Mouse (Mus musculus): Measurements from ENCODE around the gene Rabl6. TPM values are rescaled to one million over a fixed set of nuclear protein-coding genes. Genes with fewer than 3 reads are reported as not detected.

Gene Rabl6
- total RNA-seq (2021), result 100 to 1,000 TPM; 117 to 118 TPM
- long read RNA-seq, experiment 1, transcript Rabl6-201 (15 exons, 3,230 nt), result major isoform, 73 of 116 reads
- long read RNA-seq, experiment 1, partial matches to known transcripts, result 22 of 116 reads
- long read RNA-seq, experiment 1, other reads (novel, unspliced or antisense), result 20 of 116 reads
- long read RNA-seq, experiment 2, transcript Rabl6-201 (15 exons, 3,230 nt), result major isoform, 71 of 108 reads
- long read RNA-seq, experiment 2, partial matches to known transcripts, result 14 of 108 reads
- long read RNA-seq, experiment 2, other reads (novel, unspliced or antisense), result 23 of 108 reads

- intact Hi-C loops (cut with DNase I), result no loop called here
- DNase-seq (ENCODE audit: low spot score in 2 of 2), result peak; percentile 89 to 91
These were observed at the start of gene Rabl6 for GRCm38 (mm10) chr2:25607761-25608622. TSS of gene Rabl6 (minus strand) at chr2:25608521.

DNA sequence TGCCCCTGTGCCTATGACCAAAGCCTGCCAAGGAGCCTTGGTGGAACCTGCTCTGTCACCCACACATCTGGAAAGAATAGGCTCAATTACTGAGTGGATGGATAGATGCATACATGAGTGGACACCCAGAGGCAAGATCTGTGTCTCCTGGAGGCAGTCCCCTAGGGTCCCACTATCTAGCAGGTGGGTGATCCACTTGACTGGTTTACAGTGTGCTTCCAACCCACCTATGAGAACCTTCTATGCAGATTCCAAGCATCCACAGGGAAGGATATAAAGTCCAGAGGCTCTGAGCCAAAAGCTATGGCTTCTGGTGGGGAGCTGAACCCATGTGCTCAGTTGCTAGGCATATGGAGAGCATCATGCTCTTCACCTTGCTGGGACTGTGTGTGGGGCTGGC, 49.3 kb upstream of the Rabl6 start, which contains the start of gene Lcn5:
Lcn5 (plus strand) TSS at position 301 of the 400 bp plus-strand sequence.
- intact Hi-C loops (cut with DNase I), result no loop called here
- DNase-seq (ENCODE audit: low spot score in 2 of 2), result no peak

- intact Hi-C loops (cut with DNase I), result no loop called here
- DNase-seq (ENCODE audit: low spot score in 2 of 2), result no peak
These were observed 48.9 kb upstream of the Rabl6 start for GRCm38 (mm10) chr2:25657246-25657645.

- peak; percentile 12 to 20 for DNase-seq (ENCODE audit: low spot score in 2 of 2)
- intact Hi-C loops (cut with DNase I), result no loop called here
These were observed 48.4 kb upstream of the Rabl6 start for GRCm38 (mm10) chr2:25656691-25657090.

GRCm38 (mm10) chr2:25654502-25654901, 46.2 kb upstream of the Rabl6 start:
- no peak for DNase-seq (ENCODE audit: low spot score in 2 of 2)
- intact Hi-C loops (cut with DNase I), result no loop called here

DNA sequence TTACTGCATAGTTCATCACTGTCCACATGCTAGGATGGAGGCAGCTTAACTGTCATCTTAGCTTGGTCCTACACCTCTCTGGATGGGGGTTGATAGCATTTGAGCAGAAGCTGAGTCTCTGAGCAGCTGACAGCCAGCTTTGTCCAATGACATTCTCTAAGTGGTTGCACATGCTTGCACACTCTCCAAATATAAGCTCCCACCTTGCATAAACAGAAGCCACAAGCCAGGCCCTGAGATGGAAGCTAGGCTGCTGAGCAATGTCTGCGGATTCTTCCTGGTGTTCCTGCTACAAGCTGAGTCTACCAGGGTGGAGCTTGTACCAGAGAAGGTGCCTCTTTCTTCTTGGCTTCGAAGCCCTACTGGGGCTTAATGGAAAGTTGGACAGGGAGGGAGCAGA, 44.6 kb upstream of the Rabl6 start, which contains the start of gene Lcn8:
Lcn8 (plus strand) TSS at position 219 of the 400 bp plus-strand sequence.
- no peak for DNase-seq (ENCODE audit: low spot score in 2 of 2)
- intact Hi-C loops (cut with DNase I), result no loop called here

GRCm38 (mm10) chr2:25639890-25640289, 31.6 kb upstream of the Rabl6 start:
- DNase-seq (ENCODE audit: low spot score in 2 of 2), result peak; percentile 40 to 63
- intact Hi-C loops (cut with DNase I), result no loop called here

GRCm38 (mm10) chr2:25634046-25634445, 25.7 kb upstream of the Rabl6 start:
- no peak for DNase-seq (ENCODE audit: low spot score in 2 of 2)
- intact Hi-C loops (cut with DNase I), result no loop called here

- DNase-seq (ENCODE audit: low spot score in 2 of 2), result no peak
- intact Hi-C loops (cut with DNase I), result no loop called here
These were observed 25.3 kb upstream of the Rabl6 start for GRCm38 (mm10) chr2:25633616-25634015.

DNA sequence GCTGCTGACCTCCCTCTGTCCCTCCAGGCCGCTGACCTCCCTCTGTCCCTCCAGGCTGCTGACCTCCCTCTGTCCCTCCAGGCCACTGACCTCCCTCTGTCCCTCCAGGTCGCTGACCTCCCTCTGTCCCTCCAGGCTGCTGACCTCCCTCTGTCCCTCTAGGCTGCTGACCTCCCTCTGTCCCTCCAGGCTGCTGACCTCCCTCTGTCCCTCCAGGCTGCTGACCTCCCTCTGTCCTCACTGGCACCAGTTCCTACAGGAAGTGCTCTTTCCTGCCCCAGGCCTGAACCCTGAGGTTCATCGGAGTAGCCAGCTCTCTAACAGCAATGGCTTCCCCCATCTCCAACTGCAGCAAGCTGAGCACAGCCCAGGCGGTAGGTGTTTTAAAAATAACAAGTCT, 20.4 kb upstream of the Rabl6 start:
- no peak for DNase-seq (ENCODE audit: low spot score in 2 of 2)
- intact Hi-C loops (cut with DNase I), result no loop called here

GRCm38 (mm10) chr2:25627811-25628210, 19.5 kb upstream of the Rabl6 start, which contains the start of gene Fcna:
TSS of gene Fcna (minus strand) at chr2:25628030.
- DNase-seq (ENCODE audit: low spot score in 2 of 2), result no peak
- intact Hi-C loops (cut with DNase I), result no loop called here

DNA sequence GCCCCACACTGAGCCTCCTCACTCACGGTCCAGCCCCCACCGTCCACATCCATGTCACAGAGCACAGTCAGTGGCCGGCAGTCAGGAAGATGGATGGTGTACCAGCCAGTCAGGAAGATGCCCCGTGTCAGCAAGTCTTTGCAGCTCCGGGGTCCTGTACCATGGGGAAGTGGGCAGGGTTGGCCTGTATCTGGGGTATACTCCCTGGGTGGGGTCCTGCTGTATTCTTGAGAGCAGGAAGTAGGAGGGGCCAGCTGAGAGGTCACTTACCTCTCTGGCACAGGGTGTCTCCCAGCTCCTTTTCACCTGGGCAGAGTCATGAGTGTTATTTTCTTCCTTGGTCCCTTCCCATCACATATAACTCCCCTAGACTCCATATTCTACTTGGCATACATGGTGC, 17.7 kb upstream of the Rabl6 start:
- intact Hi-C loops (cut with DNase I), result no loop called here
- DNase-seq (ENCODE audit: low spot score in 2 of 2), result no peak

DNA sequence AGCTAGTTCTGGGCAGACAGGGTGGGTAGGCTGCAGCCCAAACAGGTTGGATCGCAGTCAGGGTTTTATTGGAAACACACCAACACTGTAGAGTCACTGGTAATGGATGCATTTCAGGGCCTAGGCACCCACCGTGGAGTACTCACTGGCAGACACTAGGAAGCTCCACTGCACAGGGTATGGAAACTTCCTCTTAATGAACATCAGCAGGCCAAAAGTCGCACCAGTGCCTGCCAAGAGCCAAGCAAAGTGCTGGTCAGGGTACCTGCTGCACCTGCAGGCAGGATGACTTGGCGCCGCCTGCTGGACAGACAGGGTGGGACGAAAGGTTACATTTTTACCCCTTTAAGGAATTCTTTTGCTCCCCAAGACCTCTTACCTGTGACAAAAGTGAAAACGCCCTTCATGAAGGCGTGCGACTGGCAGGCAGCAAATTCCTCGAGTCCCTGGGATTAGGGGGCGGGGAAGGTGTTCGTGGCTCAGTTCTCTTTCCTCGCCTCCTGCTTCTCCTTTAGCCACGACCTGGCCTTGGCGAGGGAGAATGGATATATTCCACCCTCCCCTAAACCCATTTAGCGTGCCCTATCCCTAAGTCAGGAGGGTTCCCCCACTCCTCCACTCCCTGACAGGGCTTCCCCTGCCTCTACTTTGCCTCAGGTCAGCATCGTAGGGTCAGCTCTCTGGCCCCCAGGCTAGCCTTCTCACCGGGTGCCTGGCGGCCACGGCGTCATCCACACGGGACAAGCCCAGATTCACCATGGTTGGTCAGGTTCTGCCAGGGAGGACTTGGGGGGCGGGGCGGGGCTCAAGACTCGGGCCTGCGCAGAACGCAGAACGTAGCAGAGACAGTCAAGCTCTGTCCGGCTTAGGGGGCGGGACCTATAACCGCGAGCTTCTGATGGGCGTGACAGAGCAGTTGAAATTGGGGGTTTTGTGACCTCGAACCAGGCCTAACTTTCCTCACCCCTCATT, 13.2 kb upstream of the Rabl6 start, which contains the start of gene Tmem141:
Tmem141 (minus strand) TSS at position 777 of the 972 bp plus-strand sequence.
- intact Hi-C loops (cut with DNase I), result no loop called here
- DNase-seq (ENCODE audit: low spot score in 2 of 2), result peak; percentile 85 to 89

DNA sequence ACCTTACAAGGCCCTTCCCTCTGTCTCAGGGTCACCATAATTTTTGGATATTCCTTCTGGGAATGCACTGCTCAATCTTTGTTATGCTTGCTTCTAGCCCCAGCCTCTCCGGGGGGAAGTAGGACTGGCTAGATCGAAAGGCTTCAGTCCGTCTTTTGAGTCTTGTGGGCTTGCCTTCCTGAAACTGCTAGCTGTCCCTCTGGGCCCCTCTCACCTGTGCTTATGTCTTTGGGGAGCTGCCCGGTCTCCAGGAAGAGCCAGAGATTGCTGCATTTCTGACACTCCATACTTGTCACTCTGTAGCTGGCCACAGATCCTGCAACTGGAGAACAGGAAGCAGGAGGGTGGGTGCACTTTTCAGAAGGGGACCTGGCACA, 12.5 kb upstream of the Rabl6 start:
- intact Hi-C loops (cut with DNase I), result no loop called here
- DNase-seq (ENCODE audit: low spot score in 2 of 2), result no peak

- no peak for DNase-seq (ENCODE audit: low spot score in 2 of 2)
These were observed 12.1 kb upstream of the Rabl6 start for GRCm38 (mm10) chr2:25620386-25620785.

GRCm38 (mm10) chr2:25617578-25617977, 9.3 kb upstream of the Rabl6 start, which contains the start of gene Ccdc183:
TSS of gene Ccdc183 (minus strand) at chr2:25617678.
- DNase-seq (ENCODE audit: low spot score in 2 of 2), result no peak
- intact Hi-C loops (cut with DNase I), result no loop called here

More at GRCm38 (mm10) chr2:25620386-25620785, 12.1 kb upstream of the Rabl6 start:
- intact Hi-C loops (cut with DNase I), result no loop called here

DNA sequence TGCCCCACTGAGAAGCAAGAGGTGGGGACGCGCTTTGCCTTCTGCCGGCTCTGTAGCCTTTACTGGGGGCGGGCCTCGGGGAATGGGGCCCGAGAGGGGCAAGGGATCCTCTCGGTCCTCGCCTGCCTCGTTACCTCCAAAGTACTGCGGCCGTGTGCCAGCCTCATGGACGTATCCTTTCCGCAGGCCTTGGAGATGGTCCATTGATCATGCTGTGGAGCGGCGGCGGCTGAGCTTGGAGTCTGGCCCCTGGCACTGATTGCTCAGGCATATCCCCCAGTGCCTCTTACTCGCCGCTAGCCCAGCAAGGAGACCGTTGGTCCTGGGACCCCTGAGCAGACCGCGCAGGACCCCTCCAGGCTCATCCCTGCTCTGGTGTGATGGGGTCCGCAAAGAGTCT, 8.1 kb upstream of the Rabl6 start:
- intact Hi-C loops (cut with DNase I), result no loop called here

GRCm38 (mm10) chr2:25608671-25609070, 350 bp upstream of the Rabl6 start:
- intact Hi-C loops (cut with DNase I), result no loop called here
- no peak for DNase-seq (ENCODE audit: low spot score in 2 of 2)

More for the DNA sequence above, 8.1 kb upstream of the Rabl6 start:
- DNase-seq (ENCODE audit: low spot score in 2 of 2), result no peak

DNA sequence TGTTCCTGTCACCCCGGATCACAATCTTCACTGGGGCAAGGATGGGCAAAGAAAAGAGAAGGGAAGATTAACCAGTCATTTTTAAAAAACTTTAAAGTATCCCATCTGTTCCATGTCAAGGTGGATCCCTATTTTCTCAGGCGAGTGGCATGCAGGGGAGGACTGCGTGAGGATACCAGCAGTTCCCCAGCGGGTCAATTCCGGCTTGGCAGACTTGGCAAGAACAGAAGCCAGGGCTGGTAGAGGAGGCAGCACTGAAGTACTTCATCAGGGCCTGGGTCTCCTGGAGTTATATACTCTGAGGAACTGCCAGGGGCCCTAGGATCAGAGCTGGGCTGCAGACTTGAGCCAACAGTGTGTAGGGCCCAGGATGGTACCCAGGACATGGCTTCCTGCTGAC, 5.8 kb downstream of the Rabl6 start:
- DNase-seq (ENCODE audit: low spot score in 2 of 2), result no peak
- intact Hi-C loops (cut with DNase I), result no loop called here
